Mouse (Mus musculus): Measurements from ENCODE around the gene Gucy1a1. TPM values are rescaled to one million over a fixed set of nuclear protein-coding genes. Genes with fewer than 3 reads are reported as not detected.

Gucy1a1 gene
- polyA plus RNA-seq, 1 experiment, result 25.2 TPM

- no peaks in the 10 kb centered on the region for H3K27me3 ChIP-seq (ENCODE audit: control insufficient read depth, insufficient read depth, low read length)
- DNase-seq, result no peak
- no peaks in the 10 kb centered on the region for H3K4me1 ChIP-seq (ENCODE audit: control insufficient read depth, insufficient read depth, low read length)
- no peak overlapping the region for H3K27ac ChIP-seq (ENCODE audit: insufficient read depth, low read length)
- WGBS, result 42% methylated on average over 2 of the region's 2 CpGs
- TF ChIP-seq CTCF (IDR thresholded peaks at IDR 0.05; ENCODE audit: borderline replicate concordance, insufficient read depth, low read depth, low read length) (no peak), POLR2A (IDR thresholded peaks at IDR 0.05; ENCODE audit: borderline replicate concordance, insufficient read depth, low read length) (no peak)
- H3K4me3 ChIP-seq (replicated peaks; ENCODE audit: insufficient read depth, low read depth, low read length), result no peak overlapping the region
Measured at GRCm38 (mm10) chr3:82112439-82112838, 33.1 kb downstream of the Gucy1a1 start.

GRCm38 (mm10) chr3:82111986-82112385 lies 33.6 kb downstream of the Gucy1a1 start:
- H3K27me3 ChIP-seq (ENCODE audit: control insufficient read depth, insufficient read depth, low read length), result no peaks in the 10 kb centered on the region
- WGBS, result 78% methylated on average over 3 of the region's 3 CpGs
- H3K27ac ChIP-seq (ENCODE audit: insufficient read depth, low read length), result no peak overlapping the region
- TF ChIP-seq POLR2A (IDR thresholded peaks at IDR 0.05; ENCODE audit: borderline replicate concordance, insufficient read depth, low read length), result no peak
- TF ChIP-seq CTCF (IDR thresholded peaks at IDR 0.05; ENCODE audit: borderline replicate concordance, insufficient read depth, low read depth, low read length), result no peak
- H3K4me1 ChIP-seq (ENCODE audit: control insufficient read depth, insufficient read depth, low read length), result no peaks in the 10 kb centered on the region
- no peak overlapping the region for H3K4me3 ChIP-seq (replicated peaks; ENCODE audit: insufficient read depth, low read depth, low read length)
- no peak for DNase-seq

GRCm38 (mm10) chr3:82108951-82109350 lies 36.6 kb downstream of the Gucy1a1 start:
- H3K4me1 ChIP-seq (ENCODE audit: control insufficient read depth, insufficient read depth, low read length), result no peaks in the 10 kb centered on the region
- DNase-seq, result no peak

GRCm38 (mm10) chr3:82104229-82104628 lies 41.4 kb downstream of the Gucy1a1 start:
- WGBS, result 54% methylated on average over 6 of the region's 6 CpGs

More at GRCm38 (mm10) chr3:82108951-82109350, 36.6 kb downstream of the Gucy1a1 start:
- TF ChIP-seq POLR2A (IDR thresholded peaks at IDR 0.05; ENCODE audit: borderline replicate concordance, insufficient read depth, low read length) (no peak), CTCF (IDR thresholded peaks at IDR 0.05; ENCODE audit: borderline replicate concordance, insufficient read depth, low read depth, low read length) (no peak)
- Histone ChIP-seq H3K27ac (ENCODE audit: insufficient read depth, low read length) (no peak overlapping the region), H3K4me3 (replicated peaks; ENCODE audit: insufficient read depth, low read depth, low read length) (no peak overlapping the region), H3K27me3 (ENCODE audit: control insufficient read depth, insufficient read depth, low read length) (no peaks in the 10 kb centered on the region)
- WGBS, result 89% methylated on average over 15 of the region's 15 CpGs

GRCm38 (mm10) chr3:82099127-82099526 lies 46.5 kb downstream of the Gucy1a1 start:
- DNase-seq, result no peak

More at GRCm38 (mm10) chr3:82104229-82104628, 41.4 kb downstream of the Gucy1a1 start:
- no peak overlapping the region for H3K27ac ChIP-seq (ENCODE audit: insufficient read depth, low read length)
- no peak overlapping the region for H3K4me3 ChIP-seq (replicated peaks; ENCODE audit: insufficient read depth, low read depth, low read length)
- no peaks in the 10 kb centered on the region for H3K27me3 ChIP-seq (ENCODE audit: control insufficient read depth, insufficient read depth, low read length)
- no peaks in the 10 kb centered on the region for H3K4me1 ChIP-seq (ENCODE audit: control insufficient read depth, insufficient read depth, low read length)
- TF ChIP-seq POLR2A (IDR thresholded peaks at IDR 0.05; ENCODE audit: borderline replicate concordance, insufficient read depth, low read length) (no peak), CTCF (IDR thresholded peaks at IDR 0.05; ENCODE audit: borderline replicate concordance, insufficient read depth, low read depth, low read length) (no peak)
- DNase-seq, result no peak

GRCm38 (mm10) chr3:82096801-82097200 lies 48.8 kb downstream of the Gucy1a1 start:
- no peak for DNase-seq
- Histone ChIP-seq H3K27ac (ENCODE audit: insufficient read depth, low read length) (no peak overlapping the region), H3K4me3 (replicated peaks; ENCODE audit: insufficient read depth, low read depth, low read length) (no peak overlapping the region), H3K4me1 (ENCODE audit: control insufficient read depth, insufficient read depth, low read length) (no peaks in the 10 kb centered on the region), H3K27me3 (ENCODE audit: control insufficient read depth, insufficient read depth, low read length) (no peaks in the 10 kb centered on the region)
- WGBS, result 74% methylated on average over 2 of the region's 2 CpGs
- TF ChIP-seq CTCF (IDR thresholded peaks at IDR 0.05; ENCODE audit: borderline replicate concordance, insufficient read depth, low read depth, low read length) (no peak), POLR2A (IDR thresholded peaks at IDR 0.05; ENCODE audit: borderline replicate concordance, insufficient read depth, low read length) (no peak)

More at GRCm38 (mm10) chr3:82099127-82099526, 46.5 kb downstream of the Gucy1a1 start:
- Histone ChIP-seq H3K27me3 (ENCODE audit: control insufficient read depth, insufficient read depth, low read length) (no peaks in the 10 kb centered on the region), H3K4me1 (ENCODE audit: control insufficient read depth, insufficient read depth, low read length) (no peaks in the 10 kb centered on the region), H3K27ac (ENCODE audit: insufficient read depth, low read length) (no peak overlapping the region), H3K4me3 (replicated peaks; ENCODE audit: insufficient read depth, low read depth, low read length) (no peak overlapping the region)
- TF ChIP-seq CTCF (IDR thresholded peaks at IDR 0.05; ENCODE audit: borderline replicate concordance, insufficient read depth, low read depth, low read length) (no peak), POLR2A (IDR thresholded peaks at IDR 0.05; ENCODE audit: borderline replicate concordance, insufficient read depth, low read length) (no peak)
- WGBS, result 82% methylated on average over 6 of the region's 6 CpGs

GRCm38 (mm10) chr3:82074201-82074851 lies 71.3 kb downstream of the Gucy1a1 start, which contains the start of gene Gucy1b1:
TSS of gene Gucy1b1 (minus strand) at chr3:82074689.
- Histone ChIP-seq H3K27me3 (ENCODE audit: control insufficient read depth, insufficient read depth, low read length) (no peaks in the 10 kb centered on the region), H3K4me1 (ENCODE audit: control insufficient read depth, insufficient read depth, low read length) (no peaks in the 10 kb centered on the region), H3K27ac (ENCODE audit: insufficient read depth, low read length) (peak within 1 kb of the TSS; percentile 20), H3K4me3 (replicated peaks; ENCODE audit: insufficient read depth, low read depth, low read length) (peak within 1 kb of the TSS; percentile 66)
- WGBS, result under 1% methylated on average over 25 of the region's 25 CpGs
- TF ChIP-seq CTCF (IDR thresholded peaks at IDR 0.05; ENCODE audit: borderline replicate concordance, insufficient read depth, low read depth, low read length) (no peak), POLR2A (IDR thresholded peaks at IDR 0.05; ENCODE audit: borderline replicate concordance, insufficient read depth, low read length) (peak; percentile 82)
- peak; percentile 88 to 93 for DNase-seq

GRCm38 (mm10) chr3:82073741-82074181 lies 71.8 kb downstream of the Gucy1a1 start:
- no peaks in the 10 kb centered on the region for H3K4me1 ChIP-seq (ENCODE audit: control insufficient read depth, insufficient read depth, low read length)
- TF ChIP-seq CTCF (IDR thresholded peaks at IDR 0.05; ENCODE audit: borderline replicate concordance, insufficient read depth, low read depth, low read length) (no peak), POLR2A (IDR thresholded peaks at IDR 0.05; ENCODE audit: borderline replicate concordance, insufficient read depth, low read length) (no peak)
- no peaks in the 10 kb centered on the region for H3K27me3 ChIP-seq (ENCODE audit: control insufficient read depth, insufficient read depth, low read length)
- H3K27ac ChIP-seq (ENCODE audit: insufficient read depth, low read length), result peak overlapping the region; percentile 20
- H3K4me3 ChIP-seq (replicated peaks; ENCODE audit: insufficient read depth, low read depth, low read length), result peak overlapping the region; percentile 66
- under 1% methylated on average over 34 of the region's 34 CpGs for WGBS
- DNase-seq, result peak; percentile 75 to 80
